ENCODE assay signal across 8 mouse cellular contexts in genomic region chr13:19236340-19236739, GRCm38 (mm10).
DNase-seq lines count a peak whose midpoint lies in the region; ATAC-seq lines count a peak whose summit lies in the region.
"Had no signal": no experiment of that assay in that cellular context is flagged by ENCODE, and none has a peak within 500 bp of the region (broad histone marks: within the 10 kb centered on the region; RNA-seq: fewer than 3 reads in every experiment).

No protein-coding gene starts in this region.

- no peak for ATAC-seq in limb, embryonic 11.5 days (ENCODE audit: insufficient number of reproducible peaks, low FRiP score, low TSS enrichment, low read depth)

- H3K27ac ChIP-seq in limb, embryonic 11.5 days (replicated peaks; ENCODE audit: low read depth, low read length): no peak overlapping the region

- no peaks in the 10 kb centered on the region for H3K36me3 ChIP-seq in limb, embryonic 11.5 days (ENCODE audit: control insufficient read depth, insufficient read depth, low read length)

- H3K4me2 ChIP-seq in limb, embryonic 11.5 days (ENCODE audit: low read depth, severe bottlenecking): no peak overlapping the region

- intact Hi-C loops in left cerebral cortex, postnatal 14 days (cut with DNase I): no loop called here
- intact Hi-C loops in left cerebral cortex, postnatal 36 days (cut with DNase I): no loop called here
- intact Hi-C loops in gastrocnemius, postnatal 14 days (cut with DNase I; ENCODE audit: low total_unique reads): no loop called here

- no peaks in the 10 kb centered on the region for H3K9me3 ChIP-seq in limb, embryonic 11.5 days (ENCODE audit: control insufficient read depth, low read length)

- no peak overlapping the region for H3K4me3 ChIP-seq in limb, embryonic 11.5 days (ENCODE audit: low read depth, low read length)
- H3K4me3 ChIP-seq: myocyte had no signal

- no peaks in the 10 kb centered on the region for H3K27me3 ChIP-seq in limb, embryonic 11.5 days (ENCODE audit: control insufficient read depth, insufficient read depth, low read length)

- H3K4me1 ChIP-seq in limb, embryonic 11.5 days (ENCODE audit: control insufficient read depth, insufficient read depth, low read length): no peaks in the 10 kb centered on the region

- DNase-seq in left cerebral cortex, postnatal 14 days (ENCODE audit: low spot score in 2 of 2): peak; percentile 11 to 22
- DNase-seq in left cerebral cortex, postnatal 36 days (ENCODE audit: low spot score in 2 of 2): no peak
- DNase-seq in T-cell, adult 2 months (ENCODE audit: low spot score): peak; percentile 7
- peak; percentile 35 for DNase-seq in embryo, embryonic 9.5 days (ENCODE audit: extremely low spot score)
- peak; percentile 33 for DNase-seq in limb, embryonic 11.5 days (ENCODE audit: low spot score)
- peak; percentile 8 for DNase-seq in right cerebral cortex, postnatal 4 days
- DNase-seq in gastrocnemius, postnatal 14 days: no peak

- H3K9ac ChIP-seq in limb, embryonic 11.5 days (ENCODE audit: low read length): no peak overlapping the region

Comparison
In these comparisons a context has a peak if more than half of its experiments do, and no peak if none do; other contexts are left out.
1. DNase-seq: peak in left cerebral cortex, postnatal 14 days (2 of 2), T-cell, adult 2 months (single experiment), embryo, embryonic 9.5 days (single experiment), limb, embryonic 11.5 days (single experiment) and right cerebral cortex, postnatal 4 days (single experiment); none in left cerebral cortex, postnatal 36 days (0 of 2) and gastrocnemius, postnatal 14 days (single experiment).